Mouse (Mus musculus) mature B cell (primary cell): Measurements from ENCODE around the gene 4933425L06Rik.

Experiments used
- in situ Hi-C: fragments of 300-500 bp; cut with MboI; formaldehyde crosslinking; loops from 2 replicates; pipeline ENCODE4 v1.14.3; 2019

Gene 4933425L06Rik

DNA sequence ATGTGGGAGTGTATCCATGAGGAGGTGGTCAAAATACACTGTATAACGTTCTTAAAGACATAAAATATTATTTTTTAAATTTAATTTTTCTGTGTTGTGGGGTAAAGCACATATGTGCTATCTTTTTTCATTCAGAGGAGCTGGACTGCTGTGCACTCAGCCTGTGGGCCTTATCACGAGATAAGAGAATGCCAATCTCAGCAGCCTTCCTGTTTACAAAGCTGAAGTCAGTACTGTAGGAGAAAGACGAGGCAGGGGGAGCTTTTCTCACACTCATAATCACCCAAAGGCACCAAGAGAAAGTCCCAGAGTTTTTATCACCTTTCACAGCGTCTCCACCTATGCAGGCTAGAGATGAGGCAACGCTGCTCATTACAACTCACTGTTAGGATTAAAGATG is 52.5 kb downstream of the 4933425L06Rik start:
- in situ Hi-C loops = no loop called here

DNA sequence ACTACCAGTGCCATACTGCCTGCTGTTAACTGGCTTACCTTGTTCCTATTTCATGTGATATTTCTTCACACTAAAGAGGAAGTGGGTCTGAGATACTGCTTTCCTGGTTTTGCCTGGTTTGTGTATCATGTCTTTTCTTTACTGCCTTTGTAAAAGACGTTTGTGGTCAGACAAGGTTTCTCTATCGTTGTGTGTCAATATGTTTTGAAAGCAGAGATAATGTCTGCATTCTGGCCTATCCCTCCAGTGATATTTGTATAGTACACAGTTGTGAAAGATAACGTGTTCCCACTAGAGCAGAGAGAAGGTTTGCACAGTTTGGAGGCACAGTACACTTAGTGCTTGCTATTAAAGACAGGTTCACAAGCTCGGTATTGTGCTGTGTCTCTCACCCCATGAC is 58.0 kb downstream of the 4933425L06Rik start:
- in situ Hi-C loops = no loop called here

DNA sequence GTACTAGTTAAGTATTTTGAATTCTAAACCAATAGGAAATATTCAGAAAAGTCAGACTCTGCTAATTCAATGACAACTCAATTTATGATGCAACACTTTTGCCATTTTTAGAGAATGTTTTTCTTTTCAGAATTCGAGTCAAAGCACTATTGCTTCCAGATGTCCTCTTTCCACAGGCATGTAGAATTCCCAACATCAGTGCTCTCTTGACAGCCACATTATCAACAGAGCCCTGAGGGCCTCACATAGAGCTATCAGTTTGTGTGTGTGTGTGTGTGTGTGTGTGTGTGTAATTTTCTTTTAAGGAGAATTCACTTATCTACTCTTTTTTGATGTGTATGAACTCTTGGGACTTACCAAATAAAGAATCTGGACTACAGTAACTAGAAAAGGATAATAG is 64.9 kb downstream of the 4933425L06Rik start:
- in situ Hi-C loops = no loop called here

DNA sequence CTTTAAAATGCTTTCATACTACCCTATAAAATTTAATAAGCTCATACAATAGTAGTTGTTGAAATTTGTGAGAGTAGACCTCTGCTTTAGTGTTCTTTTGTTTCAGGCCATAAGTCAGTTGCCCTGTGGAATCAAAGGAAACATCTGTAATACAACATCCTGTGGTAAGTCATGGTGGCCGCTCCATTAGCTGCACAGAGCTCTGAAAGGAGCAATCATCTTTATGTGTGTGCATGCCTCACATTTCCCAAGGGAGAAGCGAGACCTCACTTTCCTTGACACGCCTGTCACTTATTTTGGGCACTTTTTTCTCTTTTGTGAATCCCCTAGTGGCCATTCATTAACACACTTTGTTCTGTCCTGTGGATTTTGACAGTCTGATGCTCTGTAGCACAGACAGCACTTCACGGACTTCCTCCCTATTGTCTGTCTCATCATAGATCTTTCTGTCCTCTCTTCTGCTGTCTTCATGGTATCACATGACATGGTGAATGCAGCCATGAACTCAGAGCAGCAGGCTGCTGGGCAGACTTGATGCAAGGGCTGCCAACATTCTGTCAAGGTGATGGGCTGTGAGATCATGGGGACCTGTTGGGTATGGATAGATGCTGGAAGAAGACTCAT is 66.0 kb downstream of the 4933425L06Rik start:
- in situ Hi-C loops = no loop called here

DNA sequence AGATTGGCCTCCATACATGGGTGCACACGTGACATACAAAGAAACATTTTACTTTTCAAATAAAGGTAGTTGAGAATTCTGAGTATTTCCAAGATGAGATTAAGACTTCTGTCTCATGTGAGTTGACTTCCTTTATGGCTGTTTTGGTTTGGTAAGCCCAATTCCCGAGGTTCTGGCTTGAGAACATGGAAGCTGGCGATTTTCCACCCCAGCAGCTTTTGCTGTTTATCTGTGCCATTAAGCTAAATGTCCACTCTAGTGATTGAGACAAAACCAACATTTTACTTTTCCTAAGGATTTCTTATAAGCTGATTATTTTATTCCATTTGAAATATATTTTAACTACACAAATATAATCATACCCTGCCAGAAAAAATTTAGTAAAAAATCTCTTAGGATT is 68.1 kb downstream of the 4933425L06Rik start:
- in situ Hi-C loops = no loop called here

DNA sequence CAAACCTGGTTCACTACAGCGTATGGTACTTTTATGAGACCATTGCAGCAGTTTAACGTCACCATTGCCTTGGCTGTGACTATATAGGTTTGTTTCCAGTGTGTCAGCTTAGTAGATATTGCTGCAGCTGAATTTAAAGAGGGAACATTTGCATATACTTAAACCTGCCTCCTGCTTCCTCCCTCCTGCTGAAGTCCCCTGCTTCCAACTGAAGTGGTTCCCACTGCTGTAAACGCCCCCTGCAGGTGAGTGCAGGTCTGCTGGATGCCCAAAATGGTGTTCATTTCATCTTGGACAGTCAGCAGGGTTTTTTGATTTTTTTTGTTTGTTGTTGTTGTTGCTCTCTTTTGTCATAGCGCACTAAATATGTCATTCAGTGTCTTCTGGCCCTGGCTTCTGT is 72.0 kb downstream of the 4933425L06Rik start:
- in situ Hi-C loops = no loop called here

DNA sequence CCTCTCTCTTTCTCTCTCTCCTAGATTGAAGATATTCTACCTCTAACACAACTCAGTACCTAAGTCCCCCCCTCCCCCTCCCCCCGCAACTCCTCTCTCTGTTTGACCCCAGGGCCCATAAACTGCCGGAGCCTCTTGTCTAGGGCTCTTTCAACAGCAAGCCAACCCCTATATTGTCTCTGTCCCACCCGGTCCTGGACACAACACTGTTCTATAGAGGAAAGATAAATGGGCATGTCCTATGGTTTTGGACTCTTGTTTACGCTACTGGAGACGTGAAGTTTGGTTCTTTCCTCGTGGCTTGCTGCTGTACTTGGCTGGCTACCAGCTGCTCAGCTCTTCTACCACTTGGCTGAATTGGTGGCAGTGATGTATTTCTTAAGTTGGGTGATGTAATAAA is 83.5 kb downstream of the 4933425L06Rik start:
- in situ Hi-C loops = no loop called here
